Mouse (Mus musculus): Measurements from ENCODE around the gene Fam241a.

DNA sequence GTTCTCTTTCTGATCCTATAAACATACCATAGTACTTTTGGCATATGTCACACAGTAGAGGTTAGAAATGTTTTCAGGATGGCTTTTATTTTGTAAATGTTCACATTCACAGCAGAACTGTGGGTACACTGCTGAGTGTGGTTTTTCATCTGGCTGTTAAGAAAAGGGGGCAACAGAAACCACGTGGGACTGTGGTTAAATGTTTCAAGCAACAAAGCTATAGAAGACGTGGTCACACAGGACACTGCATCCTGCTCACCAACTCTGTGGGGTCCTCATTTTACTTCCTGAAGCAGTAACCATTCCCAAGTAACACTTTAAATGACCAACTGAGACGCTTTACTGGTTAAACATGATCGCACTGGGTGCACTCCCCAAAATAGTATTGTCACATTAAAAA is 33.6 kb downstream of the Fam241a start:
- TF ChIP-seq POLR2A (IDR thresholded peaks at IDR 0.05; ENCODE audit: control insufficient read depth, low read depth, low read length) (no peak), CTCF (IDR thresholded peaks at IDR 0.05; ENCODE audit: control insufficient read depth, insufficient read depth, insufficient replicate concordance, low read depth, low read length) (no peak)

Measured in testis, adult 2 months (tissue).